Mouse (Mus musculus) MEL (cell line): ENCODE data around the gene Gm3476. TPM values are rescaled to one million over a fixed set of nuclear protein-coding genes. Genes with fewer than 3 reads are reported as not detected.

ENCODE experiments used
- polyA plus RNA-seq, 2 experiments: library from polyadenylated mRNA; stranded (reverse) in 1 of 2; unstranded in 1 of 2; fragments of >175 nt in 1 of 2; fragments of >200 nt in 1 of 2; gene quantifications; 2 replicates each; pipeline versions ENCODE4 v1.2.1 to v1.2.4; 2012; ENCODE audit warnings: low replicate concordance in 2 of 2, low read depth in 1 of 2; ENCODE audit not compliant: insufficient read length in 2 of 2, insufficient read depth in 1 of 2, missing spikeins in 1 of 2
- total RNA-seq: library from RNA; depleted of rRNA; stranded (reverse); fragments of 300-350 nt; gene quantifications from 2 replicates; pipeline ENCODE4 v1.2.3, GENCODE M21; 2012; rRNA removed

The Gm3476 gene
- total and polyA plus RNA-seq, 3 experiments: not detected

Other genes with a start within 250 kb of the Gm3476 start
- gene Gm8237, start 245.4 kb downstream of the Gm3476 start, total RNA-seq: not detected in 2 replicates
- not detected for gene Gm8237, start 245.4 kb downstream of the Gm3476 start, polyA plus RNA-seq
- not detected in 2 replicates for gene Gm3248, start 164.1 kb downstream of the Gm3476 start, total RNA-seq
- gene Gm3248, start 164.1 kb downstream of the Gm3476 start, polyA plus RNA-seq: not detected
- not detected in 2 replicates for gene Gm3453, start 146.7 kb downstream of the Gm3476 start, total RNA-seq
- not detected for gene Gm3453, start 146.7 kb downstream of the Gm3476 start, polyA plus RNA-seq
- gene Gm6337, start 67.5 kb downstream of the Gm3476 start, total RNA-seq: not detected in 2 replicates
- gene Gm6337, start 67.5 kb downstream of the Gm3476 start, polyA plus RNA-seq: not detected
- not detected in 2 replicates for gene Gm8206, start 31.9 kb downstream of the Gm3476 start, total RNA-seq
- gene Gm8206, start 31.9 kb downstream of the Gm3476 start, polyA plus RNA-seq: not detected
- not detected in 2 replicates for gene Gm3468, start 17.1 kb downstream of the Gm3476 start, total RNA-seq
- not detected for gene Gm3468, start 17.1 kb downstream of the Gm3476 start, polyA plus RNA-seq
- gene Gm21560, start 93.5 kb upstream of the Gm3476 start, total RNA-seq: not detected in 2 replicates
- not detected for gene Gm21560, start 93.5 kb upstream of the Gm3476 start, polyA plus RNA-seq
- gene Gm3411, start 161.4 kb upstream of the Gm3476 start, total RNA-seq: not detected in 2 replicates
- gene Gm3411, start 161.4 kb upstream of the Gm3476 start, polyA plus RNA-seq: not detected
- gene Gm21103, start 179.0 kb upstream of the Gm3476 start, total RNA-seq: not detected in 2 replicates
- gene Gm21103, start 179.0 kb upstream of the Gm3476 start, polyA plus RNA-seq: not detected
- gene Gm3618, start 217.9 kb upstream of the Gm3476 start, total RNA-seq: not detected in 2 replicates
- not detected for gene Gm3618, start 217.9 kb upstream of the Gm3476 start, polyA plus RNA-seq